18 mouse cellular contexts compared by ENCODE assay signal in the genomic region with DNA sequence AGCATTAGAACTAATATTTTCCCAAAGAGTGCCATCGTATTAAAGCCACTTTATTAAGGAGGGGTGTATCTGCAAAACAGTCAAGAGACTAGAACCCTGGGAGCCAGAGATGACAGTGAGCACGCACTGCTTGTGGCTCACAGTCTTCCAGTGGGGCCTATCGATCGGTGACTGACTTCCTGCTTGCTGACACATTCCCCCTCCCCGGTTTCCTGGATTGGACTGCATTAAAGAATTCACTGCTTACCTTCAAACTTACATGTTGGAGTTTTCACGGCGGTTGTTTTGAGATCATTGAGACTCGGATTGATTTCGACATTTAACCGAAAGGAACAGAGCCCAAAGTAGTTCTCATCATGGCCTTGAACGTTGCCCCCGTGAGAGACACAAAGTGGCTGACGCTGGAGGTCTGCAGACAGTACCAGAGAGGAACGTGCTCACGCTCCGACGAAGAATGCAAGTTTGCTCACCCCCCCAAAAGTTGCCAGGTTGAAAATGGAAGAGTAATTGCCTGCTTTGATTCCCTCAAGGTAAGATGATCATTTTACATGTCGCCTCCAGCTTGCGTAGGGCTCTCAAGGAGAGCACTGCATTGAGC. TPM values are rescaled to one million over a fixed set of nuclear protein-coding genes. Genes with fewer than 3 reads are reported as not detected.
A peak's percentile ranks its signal among the peaks of the same experiment; 100 is the strongest.
DNase-seq lines count a peak whose midpoint lies in the region; ATAC-seq and TF ChIP-seq lines count a peak whose summit lies in the region.
"Had no signal": no experiment of that assay in that cellular context is flagged by ENCODE, and none has a peak within 500 bp of the region (broad histone marks: within the 10 kb centered on the region; RNA-seq: fewer than 3 reads in every experiment).

No protein-coding gene starts in this region.

- H3K36me3 ChIP-seq in heart, embryonic 13.5 days, result peaks cover 40% of the 10 kb centered on the region
- peaks cover 5% of the 10 kb centered on the region for H3K36me3 ChIP-seq in myocyte (ENCODE audit: control insufficient read depth, insufficient read depth)
- peaks cover 7% of the 10 kb centered on the region for H3K36me3 ChIP-seq in kidney, embryonic 16.5 days (ENCODE audit: insufficient read depth, low read length)
- H3K36me3 ChIP-seq: hindbrain, embryonic 10.5 days; liver, embryonic 15.5 days; midbrain, embryonic 12.5 days; neural tube, embryonic 15.5 days had no signal

- no peak for DNase-seq in heart, adult 8-10 months (ENCODE audit: low spot score)
- no peak for DNase-seq in left cerebral cortex, adult 2 months (ENCODE audit: extremely low spot score in 1 of 2, low spot score in 2 of 2)
- DNase-seq: cerebellum, adult 9-10 months; kidney, adult 2 months; kidney, postnatal 36 days; layer of hippocampus, adult 9-11 months; thymus, adult 2 months had no signal

- H3K4me3 ChIP-seq in heart, embryonic 13.5 days, result no peak overlapping the region
- no peak overlapping the region for H3K4me3 ChIP-seq in myocyte
- no peak overlapping the region for H3K4me3 ChIP-seq in kidney, embryonic 16.5 days (ENCODE audit: low read length)
- no peak overlapping the region for H3K4me3 ChIP-seq in left cerebral cortex, adult 2 months
- H3K4me3 ChIP-seq: erythroblast, embryonic 14.5 days; hindbrain, embryonic 10.5 days; liver, embryonic 15.5 days; midbrain, embryonic 12.5 days; neural tube, embryonic 15.5 days had no signal

- H3K27ac ChIP-seq in heart, embryonic 13.5 days (replicated peaks), result 0 out of 2 replicates have a peak overlapping the region, but pooled peaks have one; percentile 15
- no peak overlapping the region for H3K27ac ChIP-seq in kidney, embryonic 16.5 days (ENCODE audit: low read length)
- no peak overlapping the region for H3K27ac ChIP-seq in left cerebral cortex, adult 2 months
- H3K27ac ChIP-seq: hindbrain, embryonic 10.5 days; liver, embryonic 15.5 days; midbrain, embryonic 12.5 days; neural tube, embryonic 15.5 days had no signal

- peaks cover 96% of the 10 kb centered on the region for H3K79me2 ChIP-seq in myocyte (ENCODE audit: control insufficient read depth, insufficient read depth)

- no peak overlapping the region for H3ac ChIP-seq in myocyte (ENCODE audit: control insufficient read depth, insufficient read length)

- ATAC-seq in heart, embryonic 13.5 days (ENCODE audit: extremely low read depth, insufficient number of reproducible peaks, low FRiP score, low TSS enrichment), result no peak
- ATAC-seq in CD4-positive, CD25-positive, alpha-beta regulatory T cell, adult 4 months, result peak; percentile 53
- ATAC-seq in common myeloid progenitor, adult 5-6 weeks (replicated peaks; ENCODE audit: low read depth, poor library complexity, severe bottlenecking), result peak; percentile 15; the same call in 1 of the 2 replicates
- no peak for ATAC-seq in kidney, embryonic 16.5 days (ENCODE audit: low FRiP score, low TSS enrichment)
- ATAC-seq: forebrain, embryonic 14.5 days had no signal

- H3K4me1 ChIP-seq in heart, embryonic 13.5 days, result peaks cover 76% of the 10 kb centered on the region
- peaks cover 4% of the 10 kb centered on the region; the same call in 1 of the 2 replicates for H3K4me1 ChIP-seq in kidney, embryonic 16.5 days (ENCODE audit: insufficient read depth, low read length)
- H3K4me1 ChIP-seq: hindbrain, embryonic 10.5 days; midbrain, embryonic 12.5 days; neural tube, embryonic 15.5 days had no signal

- no peak for TF ChIP-seq POLR2A in myocyte (IDR thresholded peaks at IDR 0.05; ENCODE audit: insufficient read length, low read depth)

- H3K4me2 ChIP-seq in heart, embryonic 13.5 days, result no peak overlapping the region
- peak overlapping the region; percentile 52 for H3K4me2 ChIP-seq in myocyte (ENCODE audit: low read depth)
- no peak overlapping the region for H3K4me2 ChIP-seq in kidney, embryonic 16.5 days (replicated peaks; ENCODE audit: low read depth, low read length)
- H3K4me2 ChIP-seq: liver, embryonic 15.5 days; midbrain, embryonic 12.5 days; neural tube, embryonic 15.5 days had no signal

- intact Hi-C loops in left cerebral cortex, adult 2 months (cut with DNase I), result no loop called here

- no peaks in the 10 kb centered on the region for H3K9me3 ChIP-seq in heart, embryonic 13.5 days
- no peaks in the 10 kb centered on the region for H3K9me3 ChIP-seq in kidney, embryonic 16.5 days (ENCODE audit: low read length)
- H3K9me3 ChIP-seq: hindbrain, embryonic 10.5 days; liver, embryonic 15.5 days; midbrain, embryonic 12.5 days; neural tube, embryonic 15.5 days had no signal

- no peaks in the 10 kb centered on the region for H3K27me3 ChIP-seq in heart, embryonic 13.5 days (replicated peaks)
- no peaks in the 10 kb centered on the region for H3K27me3 ChIP-seq in myocyte (ENCODE audit: control insufficient read depth, insufficient read depth, insufficient read length)
- no peaks in the 10 kb centered on the region for H3K27me3 ChIP-seq in kidney, embryonic 16.5 days (ENCODE audit: insufficient read depth, low read length)
- H3K27me3 ChIP-seq: liver, embryonic 15.5 days; midbrain, embryonic 12.5 days; neural tube, embryonic 15.5 days had no signal

- H3K9ac ChIP-seq in heart, embryonic 13.5 days, result no peak overlapping the region
- H3K9ac ChIP-seq in kidney, embryonic 16.5 days (replicated peaks; ENCODE audit: low read length), result no peak overlapping the region
- H3K9ac ChIP-seq: liver, embryonic 15.5 days; midbrain, embryonic 12.5 days; neural tube, embryonic 15.5 days had no signal

- TF ChIP-seq CTCF in left cerebral cortex, adult 2 months (IDR thresholded peaks at IDR 0.05), result no peak

- 78% methylated on average over 19 of the region's 19 CpGs for WGBS in heart, embryonic 13.5 days
- 84% methylated on average over 19 of the region's 19 CpGs for WGBS in kidney, embryonic 16.5 days

TF ChIP-seq in myocyte, 11 proteins besides CTCF, POLR2A, EP300 and RAD21:
- TF ChIP-seq TCF3 (IDR thresholded peaks at IDR 0.05; ENCODE audit: insufficient read length, low read depth) (no peak), CEBPB (IDR thresholded peaks at IDR 0.05; ENCODE audit: insufficient read depth, poor library complexity, severe bottlenecking) (no peak), MYOG (IDR thresholded peaks at IDR 0.05; ENCODE audit: control insufficient read depth in 1 of 3, insufficient read depth in 1 of 3, insufficient read length in 2 of 3, low read depth in 2 of 3) (no peak), POLR2AphosphoS2 (IDR thresholded peaks at IDR 0.05; ENCODE audit: insufficient read length, low read depth) (no peak), SRF (IDR thresholded peaks at IDR 0.05; ENCODE audit: control insufficient read depth, insufficient read length, low read depth) (no peak)

RNA-seq across cellular contexts. Expression of a gene that starts 49.5 kb away (rescaled TPM):
- polyA plus RNA-seq in heart, embryonic 13.5 days (2015; fragmentation: Nextera tagmentation; extraction: Ambion mirVana), result 88.9 and 92.5 TPM in 2 replicates
- 100 to 1,000 TPM; 236 to 260 (median 252) TPM for total RNA-seq in heart, adult 8-10 months (2022)
- polyA plus RNA-seq in CD4-positive, CD25-positive, alpha-beta regulatory T cell, adult 4 months (2017; shearing (Covaris generic)), result 10 to 100 TPM; 50.7 to 52.1 TPM
- total RNA-seq in common myeloid progenitor, adult 5-6 weeks (2017), result 62.3 and 68.1 TPM in 2 replicates
- polyA plus RNA-seq in myocyte (2012; fragmentation: generic; extraction: Trizol), result 38.5 TPM
- polyA plus RNA-seq in kidney, embryonic 16.5 days (2015; fragmentation: Nextera tagmentation; extraction: Ambion mirVana), result 103 and 106 TPM in 2 replicates
- 100 to 1,000 TPM; 248 to 251 TPM for total RNA-seq in left cerebral cortex, adult 2 months (2021)

Comparison
In these comparisons a context has a peak if more than half of its experiments do, and no peak if none do; other contexts are left out.
1. ATAC-seq: peak in CD4-positive, CD25-positive, alpha-beta regulatory T cell, adult 4 months (single experiment) and common myeloid progenitor, adult 5-6 weeks (single experiment); none in heart, embryonic 13.5 days (single experiment) and kidney, embryonic 16.5 days (single experiment).